Mouse (Mus musculus) MEL (cell line): Measurements from ENCODE around the gene Zbtb46. TPM values are rescaled to one million over a fixed set of nuclear protein-coding genes. Genes with fewer than 3 reads are reported as not detected.

Experiments used
- polyA plus RNA-seq, 2 experiments: library from polyadenylated mRNA; stranded (reverse) in 1 of 2; unstranded in 1 of 2; fragments of >175 nt in 1 of 2; fragments of >200 nt in 1 of 2; gene quantifications; 2 replicates each; pipeline versions ENCODE4 v1.2.1 to v1.2.4; 2012; ENCODE audit warnings: low replicate concordance in 2 of 2, low read depth in 1 of 2; ENCODE audit not compliant: insufficient read length in 2 of 2, insufficient read depth in 1 of 2, missing spikeins in 1 of 2
- total RNA-seq: library from RNA; depleted of rRNA; stranded (reverse); fragments of 300-350 nt; gene quantifications from 2 replicates; pipeline ENCODE4 v1.2.3, GENCODE M21; 2012; rRNA removed

Gene Zbtb46
- total and polyA plus RNA-seq, 3 experiments: 0.23 to 0.64 TPM; not detected in 1

Other genes with a start within 250 kb of the Zbtb46 start
- gene Srms, start 246.2 kb downstream of the Zbtb46 start, total RNA-seq: not detected in 2 replicates
- under 1 TPM in 1 of 2 experiments, not detected in 1; 0.04 TPM for gene Srms, start 246.2 kb downstream of the Zbtb46 start, polyA plus RNA-seq
- not detected in 2 replicates for gene Fndc11, start 239.4 kb downstream of the Zbtb46 start, total RNA-seq
- gene Fndc11, start 239.4 kb downstream of the Zbtb46 start, polyA plus RNA-seq: not detected
- gene Helz2, start 217.4 kb downstream of the Zbtb46 start, total RNA-seq: 6.2 and 6.3 TPM in 2 replicates
- 10 to 100 TPM in 1 of 2 experiments, not detected in 1; 12.0 TPM for gene Helz2, start 217.4 kb downstream of the Zbtb46 start, polyA plus RNA-seq
- gene Gmeb2, start 171.4 kb downstream of the Zbtb46 start, total RNA-seq: 8.2 and 8.3 TPM in 2 replicates
- gene Gmeb2, start 171.4 kb downstream of the Zbtb46 start, polyA plus RNA-seq: 10 to 100 TPM in 1 of 2 experiments, not detected in 1; 16.9 TPM
- not detected in 2 replicates for gene Stmn3, start 144.9 kb downstream of the Zbtb46 start, total RNA-seq
- not detected for gene Stmn3, start 144.9 kb downstream of the Zbtb46 start, polyA plus RNA-seq
- 54.2 and 54.7 TPM in 2 replicates for gene Rtel1, start 139.7 kb downstream of the Zbtb46 start, total RNA-seq
- gene Rtel1, start 139.7 kb downstream of the Zbtb46 start, polyA plus RNA-seq: 10 to 100 TPM in 1 of 2 experiments, not detected in 1; 87.0 TPM
- 22.5 and 30.7 TPM in 2 replicates for gene Zgpat, start 94.5 kb downstream of the Zbtb46 start, total RNA-seq
- gene Zgpat, start 94.5 kb downstream of the Zbtb46 start, polyA plus RNA-seq: 10 to 100 TPM in 1 of 2 experiments, not detected in 1; 28.0 TPM
- gene Arfrp1, start 94.0 kb downstream of the Zbtb46 start, total RNA-seq: 34.4 and 36.8 TPM in 2 replicates
- gene Arfrp1, start 94.0 kb downstream of the Zbtb46 start, polyA plus RNA-seq: 10 to 100 TPM in 1 of 2 experiments, not detected in 1; 68.8 TPM
- 13.4 and 18.7 TPM in 2 replicates for gene Lime1, start 79.3 kb downstream of the Zbtb46 start, total RNA-seq
- 10 to 100 TPM in 1 of 2 experiments, not detected in 1; 27.4 TPM for gene Lime1, start 79.3 kb downstream of the Zbtb46 start, polyA plus RNA-seq
- gene Abhd16b, start 33.8 kb upstream of the Zbtb46 start, total RNA-seq: not detected in 2 replicates
- gene Abhd16b, start 33.8 kb upstream of the Zbtb46 start, polyA plus RNA-seq: under 1 TPM in 1 of 2 experiments, not detected in 1; 0.08 TPM
- 88.2 and 99.5 TPM in 2 replicates for gene Tpd52l2, start 37.7 kb upstream of the Zbtb46 start, total RNA-seq
- 100 to 1,000 TPM in 1 of 2 experiments, not detected in 1; 119 TPM for gene Tpd52l2, start 37.7 kb upstream of the Zbtb46 start, polyA plus RNA-seq
- gene Dnajc5, start 61.1 kb upstream of the Zbtb46 start, total RNA-seq: 50.6 and 51.9 TPM in 2 replicates
- gene Dnajc5, start 61.1 kb upstream of the Zbtb46 start, polyA plus RNA-seq: 100 to 1,000 TPM in 1 of 2 experiments, 10 to 100 TPM in 1; 57.9 to 338 TPM
- 15.2 and 15.6 TPM in 2 replicates for gene Uckl1, start 125.5 kb upstream of the Zbtb46 start, total RNA-seq
- gene Uckl1, start 125.5 kb upstream of the Zbtb46 start, polyA plus RNA-seq: 10 to 100 TPM in 1 of 2 experiments, not detected in 1; 24.6 TPM
- 56.0 and 58.7 TPM in 2 replicates for gene Prpf6, start 132.4 kb upstream of the Zbtb46 start, total RNA-seq
- gene Prpf6, start 132.4 kb upstream of the Zbtb46 start, polyA plus RNA-seq: 10 to 100 TPM in 1 of 2 experiments, not detected in 1; 69.4 TPM
- gene Zfp512b, start 133.4 kb upstream of the Zbtb46 start, total RNA-seq: 13.4 and 15.5 TPM in 2 replicates
- gene Zfp512b, start 133.4 kb upstream of the Zbtb46 start, polyA plus RNA-seq: 10 to 100 TPM in 1 of 2 experiments, not detected in 1; 37.6 TPM
- gene Samd10, start 139.8 kb upstream of the Zbtb46 start, total RNA-seq: 0.56 and 0.89 TPM in 2 replicates
- 1 to 10 TPM in 1 of 2 experiments, not detected in 1; 4.6 TPM for gene Samd10, start 139.8 kb upstream of the Zbtb46 start, polyA plus RNA-seq
- gene Gm29797, start 197.6 kb upstream of the Zbtb46 start, total RNA-seq: not detected in 2 replicates
- gene Gm29797, start 197.6 kb upstream of the Zbtb46 start, polyA plus RNA-seq: not detected
- gene Sox18, start 212.2 kb upstream of the Zbtb46 start, total RNA-seq: not detected in 2 replicates
- under 1 TPM in 1 of 2 experiments, not detected in 1; 0.04 TPM for gene Sox18, start 212.2 kb upstream of the Zbtb46 start, polyA plus RNA-seq
- 6.7 and 7.3 TPM in 2 replicates for gene Tcea2, start 220.9 kb upstream of the Zbtb46 start, total RNA-seq
- gene Tcea2, start 220.9 kb upstream of the Zbtb46 start, polyA plus RNA-seq: 10 to 100 TPM in 1 of 2 experiments, not detected in 1; 17.0 TPM
- gene Rgs19, start 234.6 kb upstream of the Zbtb46 start, total RNA-seq: 45.5 and 46.2 TPM in 2 replicates
- gene Rgs19, start 234.6 kb upstream of the Zbtb46 start, polyA plus RNA-seq: 100 to 1,000 TPM in 1 of 2 experiments, not detected in 1; 157 TPM
- gene Lkaaear1, start 239.0 kb upstream of the Zbtb46 start, total RNA-seq: not detected in 2 replicates
- not detected for gene Lkaaear1, start 239.0 kb upstream of the Zbtb46 start, polyA plus RNA-seq